Mouse (Mus musculus): ENCODE results near the gene Spcs3.

DNA sequence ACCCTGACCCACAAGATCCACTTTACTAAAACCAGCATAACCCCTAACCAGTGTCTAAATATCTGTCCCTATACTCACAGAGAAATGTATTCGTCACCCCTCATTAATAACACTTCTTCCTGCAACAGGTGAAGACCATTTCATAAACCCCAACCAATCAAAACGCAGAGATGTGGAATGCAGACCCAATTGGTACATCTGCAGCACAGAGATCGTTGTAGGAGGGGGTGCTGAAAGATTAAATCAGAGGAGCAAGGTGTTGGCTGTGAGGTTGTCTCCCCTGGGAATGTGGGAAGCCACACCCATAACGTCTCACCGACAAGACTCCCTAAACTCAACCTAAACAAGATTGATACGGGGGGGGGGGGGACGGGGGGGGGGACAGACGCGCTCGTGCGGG lies 21.0 kb downstream of the Spcs3 start:
- TF ChIP-seq CTCF (IDR thresholded peaks at IDR 0.05; ENCODE audit: insufficient read depth, low read length) (no peak), POLR2A (IDR thresholded peaks at IDR 0.05; ENCODE audit: borderline replicate concordance, extremely low read depth, low read depth, low read length) (no peak)

Data from lung, adult 2 months (tissue).